Mouse (Mus musculus) left cerebral cortex, postnatal 10 days (tissue): ENCODE results near the gene Hirip3. TPM values are rescaled to one million over a fixed set of nuclear protein-coding genes. Genes with fewer than 3 reads are reported as not detected.

Source experiments
- DNase-seq, 2 experiments: peaks; one replicate each; pipeline ENCODE4 v3.0.0; 2021 to 2022; ENCODE audit warnings: low spot score in 2 of 2, mixed read lengths in 1 of 2; ENCODE audit errors: extremely low spot score in 1 of 2
- intact Hi-C: fragments of 180-260 bp; cut with DNase I; formaldehyde crosslinking; loops from one replicate; pipeline ENCODE4 v1.15.1; 2025
- total RNA-seq, 2 experiments: library from RNA; stranded (reverse); gene quantifications; 2 replicates each; pipeline ENCODE4 v1.2.3; 2021

Hirip3 gene
- 10 to 100 TPM; 32.4 to 41.1 TPM for total RNA-seq

- intact Hi-C loops = loop anchor here (2.0 kb wide), 1 partner anchor 39 kb away; no protein-coding TSS in a partner anchor
- peak; percentile 93 to 96 for DNase-seq
Measured at GRCm38 (mm10) chr7:126861429-126862130, at the start of gene Hirip3. TSS of gene Hirip3 (plus strand) at chr7:126861972.

GRCm38 (mm10) chr7:126815726-126816222 is 46.0 kb upstream of the Hirip3 start:
- intact Hi-C loops = no loop called here

GRCm38 (mm10) chr7:126816494-126816893 is 45.3 kb upstream of the Hirip3 start:
- DNase-seq = no peak
- intact Hi-C loops = no loop called here

More at GRCm38 (mm10) chr7:126815726-126816222, 46.0 kb upstream of the Hirip3 start:
- no peak for DNase-seq

- intact Hi-C loops = no loop called here
- no peak for DNase-seq
Measured at GRCm38 (mm10) chr7:126817595-126817994, 44.2 kb upstream of the Hirip3 start.

- DNase-seq = no peak
- intact Hi-C loops = no loop called here
Measured at GRCm38 (mm10) chr7:126818818-126819217, 43.0 kb upstream of the Hirip3 start.

GRCm38 (mm10) chr7:126821835-126822511 is 39.8 kb upstream of the Hirip3 start:
- intact Hi-C loops = loop anchor here (2.0 kb wide), 1 partner anchor 39 kb away; the partner anchor contains the start of gene Hirip3
- DNase-seq = peak; percentile 67 to 82

- intact Hi-C loops = loop anchor here (2.0 kb wide), 1 partner anchor 38 kb away; the partner anchor contains the start of gene Hirip3
- peak in 1 of 2 experiments; percentile 49 for DNase-seq
Measured at GRCm38 (mm10) chr7:126822741-126823140, 39.0 kb upstream of the Hirip3 start.

- peak in 1 of 2 experiments; percentile 70 for DNase-seq
- intact Hi-C loops = loop anchor here (2.0 kb wide), 1 partner anchor 38 kb away; the partner anchor contains the start of gene Hirip3
Measured at GRCm38 (mm10) chr7:126823202-126823711, 38.5 kb upstream of the Hirip3 start.

- no peak for DNase-seq
- intact Hi-C loops = loop anchor here (2.0 kb wide), 1 partner anchor 37 kb away; the partner anchor contains the start of gene Hirip3
Measured at GRCm38 (mm10) chr7:126823940-126824339, 37.8 kb upstream of the Hirip3 start.

GRCm38 (mm10) chr7:126825403-126825802 is 36.4 kb upstream of the Hirip3 start:
- intact Hi-C loops = no loop called here

GRCm38 (mm10) chr7:126825952-126826351 is 35.8 kb upstream of the Hirip3 start:
- intact Hi-C loops = no loop called here

More at GRCm38 (mm10) chr7:126825403-126825802, 36.4 kb upstream of the Hirip3 start:
- DNase-seq = peak in 1 of 2 experiments; percentile 48

GRCm38 (mm10) chr7:126831539-126831938 is 30.2 kb upstream of the Hirip3 start, which contains the start of gene 4930451I11Rik:
TSS of gene 4930451I11Rik (minus strand) at chr7:126831639.
- intact Hi-C loops = loop anchor here (2.0 kb wide), 1 partner anchor 279 kb away; no protein-coding TSS in a partner anchor
- no peak for DNase-seq

More at GRCm38 (mm10) chr7:126825952-126826351, 35.8 kb upstream of the Hirip3 start:
- no peak for DNase-seq

GRCm38 (mm10) chr7:126832036-126832598 is 29.7 kb upstream of the Hirip3 start:
- peak; percentile 73 to 81 for DNase-seq
- intact Hi-C loops = loop anchor here (2.0 kb wide), 1 partner anchor 273 kb away; no protein-coding TSS in a partner anchor

- DNase-seq = no peak
- intact Hi-C loops = loop anchor here (2.0 kb wide), 1 partner anchor 272 kb away; no protein-coding TSS in a partner anchor
Measured at GRCm38 (mm10) chr7:126833294-126833693, 28.5 kb upstream of the Hirip3 start.

GRCm38 (mm10) chr7:126843276-126843675 is 18.5 kb upstream of the Hirip3 start:
- DNase-seq = peak in 1 of 2 experiments; percentile 43
- intact Hi-C loops = no loop called here

- intact Hi-C loops = no loop called here
- no peak for DNase-seq
Measured at GRCm38 (mm10) chr7:126845516-126845915, 16.3 kb upstream of the Hirip3 start.

- DNase-seq = no peak
- intact Hi-C loops = no loop called here
Measured at GRCm38 (mm10) chr7:126847116-126847420, 14.7 kb upstream of the Hirip3 start, which contains the start of gene Doc2a. TSS of gene Doc2a (plus strand) at chr7:126847416.
